Mouse (Mus musculus) left cerebral cortex, adult 2 months (tissue): Measurements from ENCODE around the gene Serpini1. TPM values are rescaled to one million over a fixed set of nuclear protein-coding genes. Genes with fewer than 3 reads are reported as not detected.

ENCODE experiments used
- DNase-seq, 2 experiments: peaks; one replicate each; pipeline ENCODE4 v3.0.0; 2021 to 2022; ENCODE audit warnings: low spot score in 2 of 2, mixed read lengths in 1 of 2; ENCODE audit errors: extremely low spot score in 1 of 2
- H3K27ac ChIP-seq: fragments of 200-600 bp; 2 replicates; pipeline ENCODE4 v1.8.1; 2022
- H3K4me3 ChIP-seq: fragments of 200-600 bp; 2 replicates; pipeline ENCODE4 v1.8.1; 2022
- CTCF ChIP-seq: fragments of 200-600 bp; IDR thresholded peaks from 2 replicates; pipeline ENCODE4 v1.8.1; 2022; ENCODE audit warnings: antibody characterized with exemption, mild to moderate bottlenecking, moderate library complexity
- intact Hi-C: fragments of 180-260 bp; cut with DNase I; formaldehyde crosslinking; loops from one replicate; pipeline ENCODE4 v1.15.1; 2025
- total RNA-seq, 2 experiments: library from RNA; stranded (reverse); gene quantifications; 2 replicates each; pipeline ENCODE4 v1.2.3; 2021

Serpini1 gene
- total RNA-seq, 2 experiments from 2014 or later = 242 to 289 TPM

DNA sequence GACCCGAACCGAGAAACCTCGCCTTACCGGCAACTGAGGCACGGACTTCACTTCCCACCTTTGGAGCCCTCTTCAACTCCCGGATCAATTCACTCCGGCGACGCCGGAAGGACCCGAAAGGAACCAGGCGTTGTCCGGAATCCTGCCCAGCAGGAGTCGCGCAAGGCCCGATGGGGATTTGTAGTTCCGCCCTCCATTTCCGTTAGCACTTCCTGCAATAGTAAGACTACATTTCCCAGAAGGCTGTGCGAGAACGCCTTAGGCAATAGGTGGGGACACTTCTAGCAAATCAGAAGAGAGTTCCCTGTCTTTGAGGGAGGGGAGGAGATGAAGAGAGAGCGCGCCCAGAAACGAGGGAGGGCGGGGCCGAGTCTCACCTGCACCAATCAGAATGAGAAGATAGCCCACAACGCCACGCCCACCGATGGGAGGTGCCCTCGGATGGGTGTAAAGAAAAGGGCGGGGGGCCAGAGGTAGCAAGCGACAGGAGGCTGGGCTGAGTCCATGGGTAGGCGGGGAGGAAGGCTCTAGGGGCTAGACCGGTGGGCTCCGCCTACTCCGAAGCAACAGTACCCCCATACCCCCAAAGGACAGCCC lies 554 bp upstream of the Serpini1 start, which contains the start of gene Pdcd10:
TSS of gene Pdcd10 (minus strand) at position 162 of the 597 bp plus-strand sequence.
- H3K27ac ChIP-seq = peak within 1 kb of the TSS; percentile 90
- peak; percentile 96 to 99 for DNase-seq
- TF ChIP-seq CTCF = peak; percentile 33
- intact Hi-C loops = loop anchor here (2.0 kb wide), 1 partner anchor 164 kb away; no protein-coding TSS in a partner anchor
- peak within 1 kb of the TSS; percentile 95 for H3K4me3 ChIP-seq

DNA sequence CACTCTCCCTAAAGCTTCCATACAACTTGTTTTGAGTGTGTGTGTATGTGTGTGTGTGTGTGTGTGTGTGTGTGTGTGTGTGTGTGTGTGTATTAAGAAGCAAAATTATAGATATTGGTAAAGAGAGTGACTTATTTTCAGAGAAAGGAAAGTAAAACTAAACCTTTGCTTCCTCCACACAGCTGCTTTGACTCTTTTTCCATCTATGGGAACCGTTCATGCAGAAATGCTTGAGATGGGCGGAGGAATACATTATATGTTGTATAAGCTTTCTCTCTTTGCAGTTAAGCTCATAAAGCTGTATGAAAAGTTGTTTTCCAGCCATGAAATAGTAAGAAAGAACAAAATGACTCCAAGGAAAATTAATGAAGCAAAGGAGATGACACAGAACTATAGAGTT lies 16.7 kb downstream of the Serpini1 start:
- intact Hi-C loops = no loop called here
- TF ChIP-seq CTCF = no peak
- H3K27ac ChIP-seq = peak overlapping the region; percentile 40; the same call in 1 of the 2 replicates
- H3K4me3 ChIP-seq = no peak overlapping the region
- no peak for DNase-seq

DNA sequence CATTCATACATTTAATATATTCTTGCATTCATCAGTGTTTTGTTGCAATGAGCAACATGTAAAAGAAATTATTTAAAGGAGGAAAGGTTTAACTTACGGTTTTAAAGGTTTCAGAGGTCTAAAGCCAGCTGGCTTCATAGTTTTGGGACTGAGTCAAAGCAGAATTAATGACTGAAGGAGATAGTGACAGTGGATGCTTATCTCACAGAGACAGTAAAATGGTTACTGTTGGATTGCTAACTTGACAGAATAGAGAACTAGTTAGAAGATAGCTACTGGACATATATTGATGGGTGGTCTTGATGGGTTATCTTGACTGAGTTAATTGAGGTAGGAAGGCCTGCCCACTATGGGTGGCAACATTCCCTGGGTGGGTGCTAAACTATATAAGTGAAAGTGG lies 18.2 kb downstream of the Serpini1 start:
- DNase-seq = no peak
- Histone ChIP-seq H3K4me3 (no peak overlapping the region), H3K27ac (no peak overlapping the region)
- intact Hi-C loops = no loop called here
- no peak for TF ChIP-seq CTCF

DNA sequence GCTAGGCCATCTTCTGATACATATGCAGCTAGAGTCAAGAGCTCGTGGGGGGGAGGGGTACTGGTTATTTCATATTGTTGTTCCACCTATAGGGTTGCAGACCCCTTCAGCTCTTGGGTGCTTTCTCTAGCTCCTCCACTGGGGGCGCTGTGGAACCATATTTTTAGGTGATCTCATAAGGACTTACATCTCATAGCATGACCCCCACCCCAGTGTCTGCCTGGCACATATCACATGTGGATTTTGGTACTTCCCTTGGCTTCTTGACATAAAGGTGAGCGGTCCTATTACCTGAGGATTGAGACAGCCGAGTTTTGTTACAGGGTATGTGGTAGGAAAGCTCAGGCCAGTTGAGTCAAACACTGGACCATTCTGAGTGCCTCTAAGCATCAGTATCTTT lies 22.0 kb downstream of the Serpini1 start:
- DNase-seq = no peak
- peak; percentile 34 for TF ChIP-seq CTCF

DNA sequence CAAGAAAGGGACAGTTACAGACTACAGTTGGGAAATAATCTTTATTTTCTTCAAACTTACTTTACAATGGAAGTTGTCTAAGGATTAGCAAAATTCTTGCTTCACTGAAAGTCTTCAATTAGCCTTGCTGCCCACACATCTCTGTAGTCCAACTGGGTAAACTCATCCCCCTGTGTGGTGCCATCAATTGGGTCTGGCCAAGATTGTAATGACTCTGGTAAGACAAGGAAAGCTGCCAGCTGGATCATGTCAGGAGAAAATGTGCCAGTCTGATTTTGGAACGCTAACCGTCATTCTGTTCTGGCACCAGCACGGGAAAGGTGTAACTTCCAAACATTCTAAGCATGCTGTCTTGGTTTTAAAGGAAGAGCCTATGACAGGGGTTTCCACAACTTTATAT lies 25.9 kb downstream of the Serpini1 start:
- no peak for DNase-seq
- intact Hi-C loops = no loop called here
- no peak overlapping the region for H3K27ac ChIP-seq
- H3K4me3 ChIP-seq = no peak overlapping the region
- TF ChIP-seq CTCF = no peak

More for the DNA sequence above, 22.0 kb downstream of the Serpini1 start:
- intact Hi-C loops = no loop called here
- Histone ChIP-seq H3K27ac (no peak overlapping the region), H3K4me3 (no peak overlapping the region)

DNA sequence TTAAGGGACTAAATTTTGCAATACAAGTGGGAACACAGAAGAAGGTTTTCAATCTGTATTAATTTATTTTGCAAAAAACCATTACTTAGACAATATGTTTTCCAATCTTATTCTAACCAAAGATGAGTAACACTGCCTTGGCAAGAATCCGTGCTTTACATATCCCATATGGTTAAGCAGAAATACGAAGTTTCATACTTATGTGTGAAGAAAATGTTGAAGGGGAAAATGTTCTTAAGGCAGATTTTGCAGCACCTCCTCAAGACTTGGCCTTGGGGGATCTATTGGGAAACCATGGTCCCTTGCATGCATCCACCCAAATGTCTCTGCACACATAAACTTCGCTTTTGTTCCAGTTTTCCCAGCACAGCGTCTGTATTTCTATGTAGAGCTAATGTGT lies 27.6 kb downstream of the Serpini1 start:
- DNase-seq = no peak
- Histone ChIP-seq H3K4me3 (no peak overlapping the region), H3K27ac (no peak overlapping the region; the same call in 1 of the 2 replicates)
- TF ChIP-seq CTCF = no peak
- intact Hi-C loops = no loop called here

DNA sequence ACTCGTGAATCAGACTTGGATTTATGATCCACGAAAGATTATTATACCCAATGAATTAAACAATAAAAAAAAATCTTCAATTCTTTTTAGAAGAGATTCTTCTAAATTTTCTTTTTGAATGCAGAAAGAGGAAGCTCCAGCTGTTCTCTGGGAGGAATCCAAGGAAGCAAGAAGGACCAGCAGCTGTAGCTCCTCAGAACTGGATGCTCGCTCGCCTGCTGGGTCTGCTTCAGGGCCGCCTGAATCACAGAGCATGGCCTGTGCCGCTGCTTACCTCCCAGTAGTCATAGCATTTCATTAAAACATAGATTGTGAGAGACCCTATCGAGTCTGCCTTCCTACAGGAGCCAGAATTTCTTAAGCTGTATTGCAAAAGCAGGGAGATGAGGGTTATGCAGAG lies 53.7 kb downstream of the Serpini1 start:
- no peak overlapping the region for H3K4me3 ChIP-seq
- intact Hi-C loops = no loop called here
- H3K27ac ChIP-seq = no peak overlapping the region
- TF ChIP-seq CTCF = no peak
- DNase-seq = no peak

DNA sequence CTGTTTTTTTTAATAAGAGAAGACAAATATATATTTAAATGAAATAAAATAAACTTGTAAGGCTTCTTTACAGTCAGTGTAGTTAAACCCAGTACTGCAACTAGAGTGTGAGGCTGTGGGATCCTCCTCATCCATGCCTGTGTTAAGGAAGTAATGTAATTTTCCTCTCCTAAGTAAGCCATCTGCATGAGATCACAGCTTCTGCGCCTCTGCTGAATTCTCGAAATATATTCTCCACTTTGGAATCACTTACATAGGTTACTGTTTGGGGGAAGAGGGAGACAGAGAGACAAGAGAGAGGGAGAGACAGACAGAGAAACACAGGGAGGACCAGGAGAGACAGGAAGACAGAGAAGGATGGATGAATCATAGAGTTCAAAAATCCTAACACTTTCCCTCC lies 67.3 kb downstream of the Serpini1 start:
- H3K4me3 ChIP-seq = no peak overlapping the region
- no peak for DNase-seq
- intact Hi-C loops = no loop called here
- no peak for TF ChIP-seq CTCF
- no peak overlapping the region for H3K27ac ChIP-seq

DNA sequence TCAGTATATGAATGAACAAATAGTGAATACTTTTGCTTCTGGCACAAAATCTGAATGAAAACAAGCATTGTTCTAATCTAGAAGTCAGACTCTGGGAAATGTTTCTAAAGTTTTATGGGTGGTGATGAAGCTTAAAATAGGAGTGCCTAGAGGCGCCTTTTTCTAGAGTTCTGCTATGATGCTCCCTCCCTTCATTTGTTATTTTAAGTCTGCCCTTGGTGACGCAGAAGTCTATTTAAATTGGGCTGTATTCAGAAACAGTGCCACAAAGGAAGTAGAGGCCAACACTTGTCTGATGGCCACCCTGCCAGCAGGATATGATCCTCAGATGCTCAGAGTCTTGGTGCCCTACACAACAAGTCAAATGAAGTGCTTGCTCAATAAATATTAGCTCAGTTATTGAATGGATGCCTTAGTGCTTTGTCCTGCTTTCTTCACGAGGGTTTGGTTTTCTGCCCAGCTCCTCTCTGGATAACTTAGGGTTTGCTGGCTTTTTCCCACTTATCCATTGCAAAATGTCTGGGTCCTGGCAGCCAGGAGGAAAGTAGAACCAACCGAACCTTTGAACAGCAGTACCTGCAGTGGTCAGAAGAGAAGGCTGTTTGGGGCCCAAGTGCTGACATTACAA lies 73.8 kb downstream of the Serpini1 start:
- no peak for TF ChIP-seq CTCF
- intact Hi-C loops = no loop called here
- no peak for DNase-seq
- Histone ChIP-seq H3K4me3 (no peak overlapping the region), H3K27ac (no peak overlapping the region)

DNA sequence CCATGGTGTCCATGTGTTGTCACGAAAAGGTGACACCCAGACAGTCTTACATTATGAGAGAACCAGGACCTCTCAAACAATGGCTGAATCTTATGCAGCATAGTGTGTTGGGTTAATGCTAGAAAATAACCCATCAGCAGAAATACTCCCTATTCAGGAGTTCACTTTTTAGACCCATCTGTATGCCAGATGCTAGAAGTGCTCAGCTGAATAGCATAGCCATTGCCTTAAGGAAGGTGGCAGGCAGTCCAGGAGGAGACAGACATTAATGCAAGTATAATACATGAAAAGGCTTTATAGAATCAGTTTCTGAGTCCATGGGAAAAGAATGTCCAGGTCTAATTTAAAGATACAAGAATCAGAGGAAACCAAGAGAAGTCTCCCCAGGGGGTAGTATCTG lies 75.9 kb downstream of the Serpini1 start:
- no peak for DNase-seq
- Histone ChIP-seq H3K27ac (no peak overlapping the region), H3K4me3 (no peak overlapping the region)
- intact Hi-C loops = no loop called here
- TF ChIP-seq CTCF = no peak

DNA sequence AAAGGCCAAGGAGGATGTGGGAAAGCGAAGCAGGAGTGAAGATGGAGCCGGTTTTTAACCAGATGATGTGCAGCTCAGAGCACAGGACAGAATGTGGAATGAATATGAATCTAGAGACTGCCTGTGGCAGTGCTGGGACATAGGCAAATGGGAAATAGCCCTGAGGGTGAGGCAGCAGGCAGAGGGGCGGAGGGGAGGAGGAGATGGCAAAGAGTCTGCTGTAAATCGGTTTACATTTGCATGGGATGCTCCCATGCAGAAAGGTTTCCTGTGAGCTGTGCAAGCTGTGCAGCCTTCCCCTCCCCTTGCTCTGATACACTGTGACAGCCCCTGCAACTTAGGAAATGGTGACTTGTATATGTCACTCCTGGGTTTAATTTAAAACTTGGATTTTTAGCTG lies 76.3 kb downstream of the Serpini1 start:
- no peak for TF ChIP-seq CTCF
- Histone ChIP-seq H3K4me3 (no peak overlapping the region), H3K27ac (no peak overlapping the region)
- no peak for DNase-seq
- intact Hi-C loops = no loop called here

DNA sequence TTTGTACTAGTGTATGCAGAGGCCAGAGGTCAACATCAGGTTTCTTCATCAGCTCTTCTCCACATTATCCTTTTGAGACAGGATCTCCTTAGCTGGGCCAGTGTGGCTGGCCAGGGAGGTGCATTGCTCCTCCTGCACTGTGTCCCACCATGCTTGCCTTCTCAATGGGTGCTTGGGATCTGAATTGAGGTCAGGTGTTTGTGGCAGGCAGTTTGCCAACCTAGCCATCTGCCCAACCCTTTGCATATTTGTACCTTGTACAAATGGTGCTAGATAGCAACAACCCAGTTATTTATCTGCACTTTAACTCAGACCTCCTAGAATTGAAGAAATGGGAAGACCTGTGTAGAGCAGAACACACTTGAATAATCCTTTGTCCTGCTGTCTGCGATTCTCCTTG lies 78.3 kb downstream of the Serpini1 start:
- H3K27ac ChIP-seq = no peak overlapping the region
- no peak overlapping the region for H3K4me3 ChIP-seq
- no peak for TF ChIP-seq CTCF
- intact Hi-C loops = no loop called here
- no peak for DNase-seq

DNA sequence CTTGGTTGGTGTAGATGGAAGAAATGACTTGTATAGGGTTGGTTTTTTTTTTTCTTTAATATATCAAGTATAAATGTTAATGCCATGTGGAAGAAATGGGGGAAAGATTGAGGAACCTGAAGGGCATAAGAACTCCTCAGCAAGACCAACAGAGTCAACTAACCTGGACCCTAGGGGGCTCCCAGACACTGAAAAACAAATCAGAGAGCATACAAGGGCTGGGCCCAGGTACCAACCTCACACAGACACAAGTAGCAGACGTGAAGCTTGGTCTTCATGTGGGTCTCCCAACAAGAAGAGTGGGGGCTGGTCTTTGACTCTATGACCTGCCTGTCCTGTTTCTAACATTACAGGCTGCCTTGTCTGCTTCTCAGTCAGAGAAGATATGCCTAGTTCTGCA lies 82.2 kb downstream of the Serpini1 start:
- Histone ChIP-seq H3K4me3 (no peak overlapping the region), H3K27ac (no peak overlapping the region)
- no peak for DNase-seq
- intact Hi-C loops = no loop called here
- no peak for TF ChIP-seq CTCF
